Mouse (Mus musculus) mature B cell (primary cell): ENCODE measurements around the gene Hip1r.
"Not testable (repeated sequence)": the region's sequence is repeated elsewhere in the genome, so short reads cannot be mapped to it uniquely, and the experiment has no call there.

Experiments
- in situ Hi-C: fragments of 300-500 bp; cut with MboI; formaldehyde crosslinking; loops from 2 replicates; pipeline ENCODE4 v1.14.3; 2019

Gene Hip1r

GRCm38 (mm10) chr5:124035806-124036205 is 62.4 kb downstream of the Hip1r start:
- in situ Hi-C loops, result no loop called here

DNA sequence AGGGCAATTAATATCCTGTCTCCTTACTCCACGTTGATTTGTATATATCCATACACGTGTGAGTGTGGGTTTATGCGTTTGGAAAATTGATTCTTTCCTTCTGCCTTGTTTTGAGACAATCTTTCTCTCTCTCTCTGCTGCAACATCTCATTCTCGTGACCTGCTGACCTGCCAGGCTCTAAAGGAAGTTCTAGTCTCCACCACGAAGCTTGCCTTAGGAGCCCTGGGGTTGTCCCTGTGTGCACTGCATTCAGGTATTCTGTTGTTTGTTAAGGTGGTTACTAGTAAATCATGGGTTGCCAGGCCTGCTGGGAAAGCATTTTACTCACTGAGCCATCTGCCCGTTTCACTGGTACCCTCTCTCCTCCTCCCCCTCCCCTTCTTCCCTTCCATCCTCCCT is 62.9 kb downstream of the Hip1r start:
- in situ Hi-C loops, result no loop called here

DNA sequence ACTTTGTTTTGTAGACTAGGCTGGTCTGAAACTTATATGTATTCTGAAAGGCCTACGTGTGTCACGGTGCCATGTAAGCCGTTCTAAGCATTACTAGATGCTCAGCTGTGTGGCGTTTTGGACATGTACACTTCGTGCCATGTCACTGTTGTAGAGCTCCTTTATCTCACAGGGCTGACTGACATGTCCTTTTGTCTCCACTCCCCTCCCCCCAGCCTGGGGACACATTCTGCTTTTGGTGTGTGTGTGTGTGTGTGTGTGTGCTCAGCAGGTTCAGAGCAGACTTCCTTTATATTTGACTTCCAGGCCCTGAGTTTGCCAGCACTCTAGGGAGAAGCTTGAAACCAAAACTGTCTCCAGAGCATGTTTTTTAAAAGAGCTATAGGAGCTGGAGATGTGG is 63.4 kb downstream of the Hip1r start:
- in situ Hi-C loops, result no loop called here

DNA sequence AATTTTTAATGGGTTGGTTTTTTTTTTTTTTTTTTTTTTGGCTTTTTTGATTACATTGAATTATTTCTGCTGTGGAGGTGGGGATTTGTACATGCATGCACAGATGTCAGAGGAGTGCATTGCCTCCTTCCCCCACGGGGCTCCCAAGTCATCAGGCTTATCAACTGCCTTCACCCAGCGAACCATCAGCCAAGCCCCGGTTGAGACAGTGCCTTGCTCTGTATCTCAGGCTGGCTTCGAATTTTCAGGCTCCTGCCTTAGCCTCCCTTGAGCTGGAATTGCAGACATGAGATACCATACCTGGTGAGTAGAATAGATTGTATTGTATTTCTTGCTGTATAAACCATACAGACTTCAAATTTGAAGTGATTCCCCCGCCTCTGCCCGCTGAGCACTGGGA is 66.2 kb downstream of the Hip1r start:
- in situ Hi-C loops, result no loop called here

GRCm38 (mm10) chr5:124041097-124041496 is 67.7 kb downstream of the Hip1r start:
- in situ Hi-C loops, result no loop called here

GRCm38 (mm10) chr5:124043212-124043978 is 70.0 kb downstream of the Hip1r start:
- in situ Hi-C loops, result no loop called here

DNA sequence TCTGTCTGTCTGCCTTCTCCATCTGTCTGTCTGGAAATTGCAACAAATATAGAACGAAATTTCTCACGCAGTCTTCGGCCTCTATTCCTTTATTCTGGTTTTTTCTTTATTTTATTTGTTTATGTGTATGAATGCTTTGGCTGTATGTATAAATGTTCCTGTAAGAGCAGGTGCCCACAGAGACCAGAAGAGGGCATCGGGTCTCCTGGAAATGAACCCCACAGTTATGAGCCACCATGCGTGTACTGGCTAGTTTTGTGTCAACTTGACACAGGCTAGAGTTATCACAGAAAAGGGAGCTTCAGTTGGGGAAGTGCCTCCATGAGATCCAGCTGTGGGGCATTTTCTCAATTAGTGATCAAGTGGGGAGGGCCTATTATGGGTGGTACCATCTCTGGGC is 70.6 kb downstream of the Hip1r start:
- in situ Hi-C loops, result no loop called here

- in situ Hi-C loops, result no loop called here
Measured at GRCm38 (mm10) chr5:124045453-124046010, 72.1 kb downstream of the Hip1r start.

DNA sequence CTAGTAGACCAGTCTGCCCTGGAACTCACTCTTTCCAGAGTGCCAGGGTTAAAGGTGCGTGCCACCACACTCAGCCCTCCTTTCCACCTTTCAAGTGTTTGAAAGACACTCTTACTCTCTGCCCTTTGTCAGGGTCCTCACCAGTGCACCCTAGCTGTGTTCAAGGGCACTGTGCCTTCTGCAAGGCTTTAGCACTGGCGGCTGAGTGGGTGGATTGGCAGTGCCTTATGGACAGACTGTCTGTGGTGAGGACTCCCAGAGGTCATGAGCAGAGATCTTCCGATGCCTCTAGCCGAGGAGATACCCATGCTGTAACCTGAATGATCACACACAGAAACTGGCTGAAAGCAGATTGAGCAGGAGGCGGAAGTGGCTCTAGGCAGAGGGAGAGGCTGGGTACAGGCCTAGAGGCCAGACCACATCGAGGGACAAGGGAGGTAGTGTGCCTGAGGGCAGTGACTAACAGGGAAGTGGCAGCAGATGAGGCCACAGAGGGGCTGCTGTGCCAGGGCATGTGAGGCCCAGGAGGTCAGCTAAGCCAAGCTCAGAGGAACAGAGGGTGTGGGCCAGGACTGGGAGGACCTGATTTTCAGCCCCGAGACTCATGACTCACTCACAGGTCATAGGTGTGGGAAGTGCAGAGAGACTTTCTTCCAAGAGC is 73.4 kb downstream of the Hip1r start:
- in situ Hi-C loops, result no loop called here

- in situ Hi-C loops, result no loop called here
Measured at GRCm38 (mm10) chr5:124049249-124050045, 76.0 kb downstream of the Hip1r start.

GRCm38 (mm10) chr5:124050095-124051050 is 76.9 kb downstream of the Hip1r start:
- in situ Hi-C loops, result no loop called here

- in situ Hi-C loops, result no loop called here
Measured at GRCm38 (mm10) chr5:124051899-124052491, 78.6 kb downstream of the Hip1r start.

DNA sequence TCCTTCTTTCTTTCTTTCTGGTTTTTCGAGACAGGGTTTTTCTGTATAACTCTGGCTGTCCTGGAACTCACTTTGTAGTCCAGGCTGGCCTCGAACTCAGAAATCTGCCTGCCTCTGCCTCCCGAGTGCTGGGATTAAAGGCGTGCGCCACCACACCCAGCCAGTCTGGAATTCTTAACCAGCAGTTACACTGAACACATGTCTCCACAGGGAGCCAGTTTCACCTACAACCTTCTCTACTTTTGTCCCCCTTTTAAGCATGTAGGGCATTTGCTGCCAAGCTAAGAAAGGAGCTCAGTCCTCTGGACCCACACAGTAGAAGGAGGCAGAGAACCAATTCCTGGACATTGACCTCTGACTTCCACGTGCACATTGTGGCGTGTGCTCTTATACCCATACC is 79.2 kb downstream of the Hip1r start:
- in situ Hi-C loops, result not testable (repeated sequence)
